Mouse (Mus musculus) heart, embryonic 16.5 days (tissue): ENCODE measurements around the gene Robo2. TPM values are rescaled to one million over a fixed set of nuclear protein-coding genes. Genes with fewer than 3 reads are reported as not detected.

ENCODE experiments used
- ATAC-seq: fragments of 200-750 bp; cut with Nextera tagmentation; replicated peaks from 2 replicates; pipeline ENCODE4 v1.8.0; 2017; ENCODE audit warnings: moderate number of reproducible peaks; ENCODE audit not compliant: insufficient read depth, low FRiP score; ENCODE audit errors: extremely low read depth
- H3K27ac ChIP-seq: fragments of 300-500 bp; sonication (generic); 2 replicates; pipeline ENCODE4 v1.5.1; 2014; ENCODE audit warnings: mild to moderate bottlenecking, low read length, control low read depth, moderate library complexity
- H3K27me3 ChIP-seq: fragments of 300-500 bp; sonication (generic); 2 replicates; pipeline ENCODE4 v1.6.1; 2014; ENCODE audit warnings: low read length, mixed read lengths; ENCODE audit not compliant: control insufficient read depth, insufficient read depth
- H3K36me3 ChIP-seq: fragments of 300-500 bp; sonication (generic); 2 replicates; pipeline ENCODE4 v1.6.1; 2014; ENCODE audit not compliant: control insufficient read depth, insufficient read depth
- H3K4me1 ChIP-seq: fragments of 300-500 bp; sonication (generic); 2 replicates; pipeline ENCODE4 v1.6.1; 2014; ENCODE audit warnings: low read length, mixed read lengths; ENCODE audit not compliant: control insufficient read depth, insufficient read depth
- H3K4me2 ChIP-seq: fragments of 300-500 bp; sonication (generic); 2 replicates; pipeline ENCODE4 v1.6.1; 2014; ENCODE audit warnings: low read depth, mild to moderate bottlenecking, control low read depth, low read length
- H3K4me3 ChIP-seq: fragments of 300-500 bp; sonication (generic); 2 replicates; pipeline ENCODE4 v1.5.1; 2014; ENCODE audit warnings: mild to moderate bottlenecking, control low read depth, low read length
- H3K9ac ChIP-seq: fragments of 300-500 bp; sonication (generic); 2 replicates; pipeline ENCODE4 v1.6.1; 2014; ENCODE audit warnings: low read length, control low read depth
- H3K9me3 ChIP-seq: fragments of 300-500 bp; sonication (generic); replicated peaks from 2 replicates; pipeline ENCODE4 v1.6.1; 2016; ENCODE audit warnings: low read length; ENCODE audit not compliant: control insufficient read depth
- WGBS: fragments of 180-500 bp; shearing (Covaris S2); extraction: QIAGEN DNeasy Blood & Tissue Kit; methylation state at CpG from one replicate; pipeline ENCODE4 v1.1.7; 2014; 5-methylcytosine and 5-hydroxymethylcytosine counted together
- polyA plus RNA-seq: library from polyadenylated mRNA; unstranded; fragments of >200 nt; fragmentation: Nextera tagmentation; extraction: Ambion mirVana; gene quantifications from 2 replicates; pipeline ENCODE4 v1.2.1, GENCODE M21; 2015

Gene Robo2
- polyA plus RNA-seq, 1 experiment from 2014 or later = 4.4 TPM

GRCm38 (mm10) chr16:73991212-73991611, 420.4 kb downstream of the Robo2 start:
- Histone ChIP-seq H3K27ac (no peak overlapping the region), H3K4me3 (no peak overlapping the region), H3K27me3 (no peaks in the 10 kb centered on the region), H3K4me1 (no peaks in the 10 kb centered on the region), H3K36me3 (no peaks in the 10 kb centered on the region), H3K9ac (no peak overlapping the region), H3K4me2 (no peak overlapping the region), H3K9me3 (no peaks in the 10 kb centered on the region)
- 79% methylated on average over 6 of the region's 6 CpGs for WGBS
- ATAC-seq = no peak

- Histone ChIP-seq H3K9ac (no peak overlapping the region), H3K36me3 (no peaks in the 10 kb centered on the region), H3K27me3 (no peaks in the 10 kb centered on the region), H3K4me3 (no peak overlapping the region), H3K4me2 (no peak overlapping the region), H3K9me3 (no peaks in the 10 kb centered on the region), H3K4me1 (no peaks in the 10 kb centered on the region), H3K27ac (no peak overlapping the region)
- WGBS = 75% methylated on average over 7 of the region's 7 CpGs
- no peak for ATAC-seq
These were observed 442.1 kb downstream of the Robo2 start for GRCm38 (mm10) chr16:73969573-73969972.

GRCm38 (mm10) chr16:73964366-73964926, 447.2 kb downstream of the Robo2 start:
- no peak overlapping the region for H3K4me3 ChIP-seq
- H3K27ac ChIP-seq = no peak overlapping the region
- H3K27me3 ChIP-seq = no peaks in the 10 kb centered on the region
- H3K4me2 ChIP-seq = no peak overlapping the region
- 82% methylated on average over 5 of the region's 5 CpGs for WGBS
- no peak for ATAC-seq
- H3K9me3 ChIP-seq = no peaks in the 10 kb centered on the region
- no peaks in the 10 kb centered on the region for H3K36me3 ChIP-seq
- no peak overlapping the region for H3K9ac ChIP-seq
- no peaks in the 10 kb centered on the region for H3K4me1 ChIP-seq

- Histone ChIP-seq H3K4me3 (no peak overlapping the region), H3K27ac (no peak overlapping the region), H3K4me1 (no peaks in the 10 kb centered on the region), H3K27me3 (no peaks in the 10 kb centered on the region), H3K36me3 (no peaks in the 10 kb centered on the region), H3K9ac (no peak overlapping the region), H3K9me3 (no peaks in the 10 kb centered on the region), H3K4me2 (no peak overlapping the region)
- 77% methylated on average over 6 of the region's 6 CpGs for WGBS
- ATAC-seq = no peak
These were observed 452.1 kb downstream of the Robo2 start for GRCm38 (mm10) chr16:73959479-73959970.

- no peak for ATAC-seq
These were observed 453.1 kb downstream of the Robo2 start for GRCm38 (mm10) chr16:73958524-73958846.

GRCm38 (mm10) chr16:73957675-73958523, 453.7 kb downstream of the Robo2 start:
- H3K36me3 ChIP-seq = no peaks in the 10 kb centered on the region
- H3K4me2 ChIP-seq = no peak overlapping the region
- no peaks in the 10 kb centered on the region for H3K27me3 ChIP-seq
- no peaks in the 10 kb centered on the region for H3K9me3 ChIP-seq
- H3K4me3 ChIP-seq = no peak overlapping the region
- 78% methylated on average over 3 of the region's 3 CpGs for WGBS
- H3K4me1 ChIP-seq = no peaks in the 10 kb centered on the region
- no peak overlapping the region for H3K27ac ChIP-seq
- H3K9ac ChIP-seq = no peak overlapping the region
- ATAC-seq = no peak

More at GRCm38 (mm10) chr16:73958524-73958846, 453.1 kb downstream of the Robo2 start:
- H3K4me3 ChIP-seq = no peak overlapping the region
- 80% methylated on average over 1 of the region's 1 CpGs for WGBS
- H3K4me1 ChIP-seq = no peaks in the 10 kb centered on the region
- no peaks in the 10 kb centered on the region for H3K36me3 ChIP-seq
- H3K9me3 ChIP-seq = no peaks in the 10 kb centered on the region
- H3K4me2 ChIP-seq = no peak overlapping the region
- no peak overlapping the region for H3K9ac ChIP-seq
- no peak overlapping the region for H3K27ac ChIP-seq
- H3K27me3 ChIP-seq = no peaks in the 10 kb centered on the region

GRCm38 (mm10) chr16:73946171-73946570, 465.5 kb downstream of the Robo2 start:
- no peak for ATAC-seq
- Histone ChIP-seq H3K27ac (no peak overlapping the region), H3K36me3 (no peaks in the 10 kb centered on the region), H3K9ac (no peak overlapping the region), H3K27me3 (no peaks in the 10 kb centered on the region), H3K4me3 (no peak overlapping the region), H3K4me1 (no peaks in the 10 kb centered on the region), H3K4me2 (no peak overlapping the region), H3K9me3 (no peaks in the 10 kb centered on the region)
- 76% methylated on average over 6 of the region's 6 CpGs for WGBS

- Histone ChIP-seq H3K9me3 (no peaks in the 10 kb centered on the region), H3K9ac (no peak overlapping the region), H3K4me1 (no peaks in the 10 kb centered on the region), H3K36me3 (no peaks in the 10 kb centered on the region), H3K27ac (no peak overlapping the region), H3K4me2 (no peak overlapping the region), H3K4me3 (no peak overlapping the region), H3K27me3 (no peaks in the 10 kb centered on the region)
- ATAC-seq = no peak
- 58% methylated on average over 1 of the region's 1 CpGs for WGBS
These were observed 471.4 kb downstream of the Robo2 start for GRCm38 (mm10) chr16:73940211-73940541.

GRCm38 (mm10) chr16:73939423-73940210, 472.0 kb downstream of the Robo2 start:
- ATAC-seq = no peak
- Histone ChIP-seq H3K9ac (no peak overlapping the region), H3K4me3 (no peak overlapping the region), H3K36me3 (no peaks in the 10 kb centered on the region), H3K4me1 (no peaks in the 10 kb centered on the region), H3K27ac (no peak overlapping the region), H3K4me2 (no peak overlapping the region), H3K9me3 (no peaks in the 10 kb centered on the region), H3K27me3 (no peaks in the 10 kb centered on the region)
- 81% methylated on average over 5 of the region's 5 CpGs for whole genome bisulfite sequencing
